ENCODE assay signal across 8 mouse cellular contexts in genomic region chr7:127800435-127801009, GRCm38 (mm10). TPM values are rescaled to one million over a fixed set of nuclear protein-coding genes. Genes with fewer than 3 reads are reported as not detected.
DNase-seq lines count a peak whose midpoint lies in the region; ATAC-seq and TF ChIP-seq lines count a peak whose summit lies in the region.

TSS of gene Hsd3b7 (plus strand) at chr7:127800604.

- peaks cover 70% of the 10 kb centered on the region for H3K4me1 ChIP-seq in E14TG2a.4 (replicated peaks; ENCODE audit: low read depth, low read length)
- 0 out of 2 replicates have a peak, but pooled peaks cover 8% of the 10 kb centered on the region for H3K4me1 ChIP-seq in forebrain, embryonic 13.5 days
- peaks cover 8% of the 10 kb centered on the region for H3K4me1 ChIP-seq in heart, postnatal 0 days (ENCODE audit: control insufficient read depth, insufficient read depth)
- H3K4me1 ChIP-seq in liver, embryonic 14.5 days (replicated peaks; ENCODE audit: control insufficient read depth in 2 of 2, insufficient read depth in 2 of 2, low read length in 1 of 2) = peaks cover 14 to 18% of the 10 kb centered on the region in 2 experiments
- H3K4me1 ChIP-seq in stomach, embryonic 15.5 days = peaks cover 16% of the 10 kb centered on the region; the same call in 1 of the 2 replicates

- H3K36me3 ChIP-seq in E14TG2a.4 (ENCODE audit: insufficient read depth, low read length) = peaks cover 70% of the 10 kb centered on the region
- peaks cover 75% of the 10 kb centered on the region for H3K36me3 ChIP-seq in forebrain, embryonic 13.5 days (ENCODE audit: poor library complexity, severe bottlenecking)
- peaks cover 42% of the 10 kb centered on the region for H3K36me3 ChIP-seq in heart, postnatal 0 days (replicated peaks; ENCODE audit: control insufficient read depth, insufficient read depth, low read length)
- peaks cover 35% of the 10 kb centered on the region for H3K36me3 ChIP-seq in liver, embryonic 14.5 days (replicated peaks; ENCODE audit: control insufficient read depth, insufficient read depth, low read depth)
- H3K36me3 ChIP-seq in stomach, embryonic 15.5 days = peaks cover 39% of the 10 kb centered on the region

- peak; percentile 91 for DNase-seq in heart, postnatal 0 days (ENCODE audit: low spot score)
- peak; percentile 95 to 98 for DNase-seq in kidney, postnatal 36 days
- DNase-seq in liver, embryonic 14.5 days (ENCODE audit: low read depth in 3 of 3, low spot score in 3 of 3) = peak; percentile 61 to 69 (median 67)
- DNase-seq in neural tube, embryonic 10.5 days (ENCODE audit: extremely low spot score, low spot score) = peak; percentile 91

- 0 out of 2 replicates have a peak within 1 kb of the TSS, but pooled peaks have one; percentile 32 for H3K27ac ChIP-seq in forebrain, embryonic 13.5 days
- H3K27ac ChIP-seq in heart, postnatal 0 days (ENCODE audit: low read depth) = peak within 1 kb of the TSS; percentile 41; the same call in 1 of the 2 replicates
- no peak within 1 kb of the TSS; the same call in 1 of the 2 replicates for H3K27ac ChIP-seq in liver, embryonic 14.5 days
- H3K27ac ChIP-seq in stomach, embryonic 15.5 days = peak within 1 kb of the TSS; percentile 8; the same call in 1 of the 2 replicates

- H3K4me2 ChIP-seq in forebrain, embryonic 13.5 days = no peak within 1 kb of the TSS
- peak within 1 kb of the TSS; percentile 60 for H3K4me2 ChIP-seq in heart, postnatal 0 days (ENCODE audit: low read depth, low read length)
- H3K4me2 ChIP-seq in liver, embryonic 14.5 days (ENCODE audit: low read depth) = peak within 1 kb of the TSS; percentile 57
- H3K4me2 ChIP-seq in stomach, embryonic 15.5 days = peak within 1 kb of the TSS; percentile 51

- 30% methylated on average over 6 of the region's 6 CpGs for WGBS in forebrain, embryonic 13.5 days
- WGBS in heart, postnatal 0 days = 27% methylated on average over 6 of the region's 6 CpGs
- 25% methylated on average over 6 of the region's 6 CpGs for WGBS in liver, embryonic 14.5 days (ENCODE audit: insufficient replicate concordance)
- WGBS in stomach, embryonic 15.5 days = 15% methylated on average over 6 of the region's 6 CpGs

- H3K9ac ChIP-seq in forebrain, embryonic 13.5 days = peak within 1 kb of the TSS; percentile 22; the same call in 1 of the 2 replicates
- H3K9ac ChIP-seq in heart, postnatal 0 days (replicated peaks; ENCODE audit: low read depth, low read length) = peak within 1 kb of the TSS; percentile 34; the same call in 1 of the 2 replicates
- peak within 1 kb of the TSS; percentile 27; the same call in 1 of the 2 replicates for H3K9ac ChIP-seq in liver, embryonic 14.5 days (replicated peaks)
- H3K9ac ChIP-seq in stomach, embryonic 15.5 days = no peak within 1 kb of the TSS

- H3K9me3 ChIP-seq in E14TG2a.4 (ENCODE audit: low read length) = no peaks in the 10 kb centered on the region
- no peaks in the 10 kb centered on the region for H3K9me3 ChIP-seq in forebrain, embryonic 13.5 days (replicated peaks)
- no peaks in the 10 kb centered on the region for H3K9me3 ChIP-seq in heart, postnatal 0 days (replicated peaks; ENCODE audit: control insufficient read depth, low read length)
- no peaks in the 10 kb centered on the region for H3K9me3 ChIP-seq in liver, embryonic 14.5 days (ENCODE audit: control insufficient read depth, low read length)
- no peaks in the 10 kb centered on the region for H3K9me3 ChIP-seq in stomach, embryonic 15.5 days

- peak; percentile 92 for TF ChIP-seq CTCF in E14TG2a.4 (conservative IDR thresholded peaks at IDR 0.05; ENCODE audit: low read length)
- peak; percentile 99 for TF ChIP-seq CTCF in heart, postnatal 0 days (IDR thresholded peaks at IDR 0.05; ENCODE audit: low read depth)
- peak; percentile 98 for TF ChIP-seq CTCF in liver, embryonic 14.5 days (IDR thresholded peaks at IDR 0.05; ENCODE audit: low read depth)

- ATAC-seq in cerebellum, adult (ENCODE audit: insufficient number of reproducible peaks, low FRiP score, low TSS enrichment) = 0 out of 2 replicates have a peak, but pooled peaks have one; percentile 33
- peak; percentile 77 for ATAC-seq in forebrain, embryonic 13.5 days
- ATAC-seq in heart, postnatal 0 days (ENCODE audit: insufficient read depth, low read depth) = peak; percentile 93
- peak; percentile 40 for ATAC-seq in liver, embryonic 14.5 days (ENCODE audit: insufficient read depth)
- ATAC-seq in stomach, embryonic 15.5 days (ENCODE audit: insufficient read depth, low FRiP score, low read depth) = peak; percentile 86

- no peaks in the 10 kb centered on the region for H3K27me3 ChIP-seq in E14TG2a.4 (ENCODE audit: insufficient read depth, low read length)
- no peaks in the 10 kb centered on the region for H3K27me3 ChIP-seq in forebrain, embryonic 13.5 days
- no peaks in the 10 kb centered on the region for H3K27me3 ChIP-seq in heart, postnatal 0 days (ENCODE audit: control insufficient read depth, insufficient read depth, low read length)
- H3K27me3 ChIP-seq in liver, embryonic 14.5 days (ENCODE audit: control insufficient read depth, insufficient read depth, low read length) = no peaks in the 10 kb centered on the region
- H3K27me3 ChIP-seq in stomach, embryonic 15.5 days (replicated peaks) = no peaks in the 10 kb centered on the region

- H3K4me3 ChIP-seq in E14TG2a.4 (replicated peaks; ENCODE audit: low read length) = peak within 1 kb of the TSS; percentile 66
- H3K4me3 ChIP-seq in forebrain, embryonic 13.5 days = no peak within 1 kb of the TSS
- peak within 1 kb of the TSS; percentile 35 for H3K4me3 ChIP-seq in heart, postnatal 0 days (ENCODE audit: low read depth, low read length)
- H3K4me3 ChIP-seq in liver, embryonic 14.5 days (ENCODE audit: insufficient read depth in 1 of 2, low read depth in 2 of 2, low read length in 2 of 2) = peak within 1 kb of the TSS; percentile 30 to 47
- H3K4me3 ChIP-seq in stomach, embryonic 15.5 days (replicated peaks) = peak within 1 kb of the TSS; percentile 31

- 0 out of 2 replicates have a peak, but pooled peaks have one; percentile 43 for TF ChIP-seq EP300 in heart, postnatal 0 days (IDR thresholded peaks at IDR 0.05; ENCODE audit: low read depth)
- TF ChIP-seq EP300 in liver, embryonic 14.5 days (IDR thresholded peaks at IDR 0.05; ENCODE audit: low read depth) = no peak

RNA-seq across cellular contexts. Expression of gene Hsd3b7, which starts in this region (rescaled TPM):
- polyA plus RNA-seq in forebrain, embryonic 13.5 days (2015; fragmentation: Nextera tagmentation; extraction: Ambion mirVana) = 5.0 and 7.5 TPM in 2 replicates
- 36.1 and 47.4 TPM in 2 replicates for total RNA-seq in heart, postnatal 0 days (2014; rRNA removed; ENCODE audit: low replicate concordance)
- polyA plus RNA-seq in heart, postnatal 0 days (2015; fragmentation: Nextera tagmentation; extraction: Ambion mirVana) = 23.3 and 27.4 TPM in 2 replicates
- polyA plus RNA-seq in liver, embryonic 14.5 days (2012; rRNA removed) = 44.8 and 45.5 TPM in 2 replicates
- 44.8 and 45.5 TPM in 2 replicates for polyA plus RNA-seq in liver, embryonic 14.5 days (2014; fragmentation: Nextera tagmentation; extraction: Ambion mirVana)
- 27.4 and 31.8 TPM in 2 replicates for polyA plus RNA-seq in stomach, embryonic 15.5 days (2015; fragmentation: Nextera tagmentation; extraction: Ambion mirVana)

Comparison
In these comparisons a context has a peak if more than half of its experiments do, and no peak if none do; other contexts are left out.
1. ATAC-seq: peak in every context shown above with its lines; median percentile 93 in heart, postnatal 0 days; 86 in stomach, embryonic 15.5 days; 77 in forebrain, embryonic 13.5 days; 40 in liver, embryonic 14.5 days; 33 in cerebellum, adult.